Mouse (Mus musculus) CH12.LX (cell line): ENCODE data around the gene Sdhd.

Experiments
- CTCF ChIP-seq, 2 experiments: IDR thresholded peaks in 1 of 2; conservative IDR thresholded peaks in 1 of 2; 2 replicates each; pipeline ENCODE4 v1.5.1; 2011 to 2012; ENCODE audit warnings: low read depth in 2 of 2, low read length in 2 of 2, improper control_type of control experiment in 1 of 2, inconsistent platforms in 1 of 2, mild to moderate bottlenecking in 1 of 2, moderate library complexity in 1 of 2
- E2F4 ChIP-seq: IDR thresholded peaks from 2 replicates; pipeline ENCODE4 v1.6.1; 2011; ENCODE audit warnings: low read depth, low read length, improper control_type of control experiment; ENCODE audit not compliant: insufficient replicate concordance
- ELF1 ChIP-seq: IDR thresholded peaks from 2 replicates; pipeline ENCODE4 v1.6.1; 2014; ENCODE audit warnings: low read depth, mild to moderate bottlenecking, inconsistent platforms, low read length, improper control_type of control experiment
- EP300 ChIP-seq: IDR thresholded peaks from 2 replicates; pipeline ENCODE4 v1.6.1; 2011; ENCODE audit warnings: low read length, improper control_type of control experiment
- IRF4 ChIP-seq: IDR thresholded peaks from 2 replicates; pipeline ENCODE4 v1.6.1; 2014; ENCODE audit warnings: low read depth, mild to moderate bottlenecking, inconsistent platforms, low read length, improper control_type of control experiment
- MAFK ChIP-seq: IDR thresholded peaks from 2 replicates; pipeline ENCODE4 v1.6.1; 2011; ENCODE audit warnings: low read length, improper control_type of control experiment; ENCODE audit not compliant: insufficient replicate concordance
- MAX ChIP-seq: IDR thresholded peaks from 2 replicates; pipeline ENCODE4 v1.6.1; 2011; ENCODE audit warnings: low read length, improper control_type of control experiment
- RCOR1 ChIP-seq: conservative IDR thresholded peaks from 2 replicates; pipeline ENCODE4 v1.6.1; 2012; ENCODE audit warnings: low read depth, mild to moderate bottlenecking, inconsistent platforms, low read length, improper control_type of control experiment
- TCF12 ChIP-seq: IDR thresholded peaks from 2 replicates; pipeline ENCODE4 v1.6.1; 2014; ENCODE audit warnings: low read depth, mild to moderate bottlenecking, inconsistent platforms, low read length, improper control_type of control experiment
- USF1 ChIP-seq: IDR thresholded peaks from 2 replicates; pipeline ENCODE4 v1.6.1; 2014; ENCODE audit warnings: low read depth, mild to moderate bottlenecking, inconsistent platforms, low read length, improper control_type of control experiment
- ZC3H11A ChIP-seq: IDR thresholded peaks from 2 replicates; pipeline ENCODE4 v1.6.1; 2012; ENCODE audit warnings: low read depth, mild to moderate bottlenecking, inconsistent platforms, low read length, improper control_type of control experiment

- TF ChIP-seq TCF12 (no peak), CTCF (conservative IDR thresholded peaks at IDR 0.05 in 1 of 2, IDR thresholded peaks at IDR 0.05 in 1 of 2; ENCODE audit: low read depth in 2 of 2, low read length in 2 of 2) (peak in 1 of 2 experiments; percentile 42; a peak in 2 of 4 replicates), MAX (no peak), EP300 (no peak), E2F4 (no peak), ELF1 (no peak), ZC3H11A (no peak), MAFK (no peak), RCOR1 (no peak), IRF4 (no peak), USF1 (no peak)
Observed at GRCm38 (mm10) chr9:50633059-50633458, 29.4 kb upstream of the Sdhd start.
